Mouse (Mus musculus) lung, adult 2 months (tissue): ENCODE measurements around the gene Grpel1.

Experiments
- CTCF ChIP-seq: fragments of 200-500 bp; IDR thresholded peaks from 2 replicates; pipeline ENCODE4 v1.5.1; 2011; ENCODE audit warnings: mild to moderate bottlenecking, low read length, control low read depth; ENCODE audit not compliant: insufficient read depth
- POLR2A ChIP-seq: fragments of 200-500 bp; IDR thresholded peaks from 2 replicates; pipeline ENCODE4 v1.6.1; 2011; ENCODE audit warnings: low read depth, mild to moderate bottlenecking, control low read depth, low read length, borderline replicate concordance; ENCODE audit errors: extremely low read depth

GRCm38 (mm10) chr5:36505235-36505634 is 40.4 kb downstream of the Grpel1 start:
- TF ChIP-seq CTCF (no peak), POLR2A (no peak)
